Comparison of ENCODE assay signal across 16 mouse cellular contexts in genomic region chr2:76665531-76665930, GRCm38 (mm10). TPM values are rescaled to one million over a fixed set of nuclear protein-coding genes. Genes with fewer than 3 reads are reported as not detected.
"Had no signal": no experiment of that assay in that cellular context is flagged by ENCODE, and none has a peak within 500 bp of the region (broad histone marks: within the 10 kb centered on the region; RNA-seq: fewer than 3 reads in every experiment).

No protein-coding gene starts in this region.

- DNase-seq: forebrain, postnatal 0 days; gastrocnemius, postnatal 14 days; gastrocnemius, postnatal 36 days; heart, adult 18-20 months; heart, postnatal 10 days; heart, postnatal 36 days; layer of hippocampus, adult 9-11 months; layer of hippocampus, postnatal 36 days; left cerebral cortex, postnatal 4 days; liver, embryonic 13.5 days; lung, adult 18-20 months had no signal

RNA-seq across cellular contexts. Expression of gene Pjvk, which starts 17.3 kb away (rescaled TPM):
- total RNA-seq: forebrain, postnatal 0 days; gastrocnemius, adult 18-20 months; gastrocnemius, adult 8-10 months; gastrocnemius, postnatal 14 days; gastrocnemius, postnatal 36 days; heart, adult 18-20 months; heart, adult 8-10 months; heart, postnatal 36 days; hematopoietic stem cell, adult 5-6 weeks; layer of hippocampus, postnatal 36 days; left cerebral cortex, adult 18-20 months had no signal
